Comparison of ENCODE assay signal across 8 mouse cellular contexts in genomic region chr2:51542272-51542671, GRCm38 (mm10).
A peak's percentile ranks its signal among the peaks of the same experiment; 100 is the strongest.
DNase-seq lines count a peak whose midpoint lies in the region; ATAC-seq and TF ChIP-seq lines count a peak whose summit lies in the region.

No protein-coding gene starts in this region.

- no peak overlapping the region for H3K9ac ChIP-seq in forebrain, postnatal 0 days
- H3K9ac ChIP-seq in forebrain, embryonic 16.5 days (replicated peaks; ENCODE audit: low read depth, low read length) = no peak overlapping the region
- H3K9ac ChIP-seq in limb, embryonic 11.5 days (ENCODE audit: low read length) = no peak overlapping the region
- H3K9ac ChIP-seq in ES-E14 (ENCODE audit: insufficient read depth, low read depth, low read length, poor library complexity, severe bottlenecking) = no peak overlapping the region
- H3K9ac ChIP-seq in midbrain, embryonic 15.5 days = no peak overlapping the region

- H3K9me3 ChIP-seq in forebrain, postnatal 0 days (ENCODE audit: low read length) = no peaks in the 10 kb centered on the region
- H3K9me3 ChIP-seq in forebrain, embryonic 16.5 days (ENCODE audit: control insufficient read depth, low read length) = no peaks in the 10 kb centered on the region
- no peaks in the 10 kb centered on the region for H3K9me3 ChIP-seq in limb, embryonic 11.5 days (ENCODE audit: control insufficient read depth, low read length)
- no peaks in the 10 kb centered on the region for H3K9me3 ChIP-seq in limb, embryonic 10.5 days (replicated peaks)
- H3K9me3 ChIP-seq in ES-E14 (ENCODE audit: control insufficient read depth, insufficient read depth, low read depth, low read length) = no peaks in the 10 kb centered on the region
- H3K9me3 ChIP-seq in midbrain, embryonic 15.5 days = no peaks in the 10 kb centered on the region

- no peak for DNase-seq in forebrain, postnatal 0 days
- DNase-seq in limb, embryonic 11.5 days (ENCODE audit: low spot score) = peak; percentile 30
- DNase-seq in limb, embryonic 10.5 days (ENCODE audit: low spot score) = no peak
- peak; percentile 17 for DNase-seq in ES-E14 (ENCODE audit: low read depth, low spot score)
- DNase-seq in kidney, postnatal 25 days = peak; percentile 38 to 40
- DNase-seq in urinary bladder, postnatal 4 days (ENCODE audit: low spot score in 2 of 2) = no peak

- no peaks in the 10 kb centered on the region for H3K36me3 ChIP-seq in forebrain, postnatal 0 days (ENCODE audit: insufficient read depth)
- H3K36me3 ChIP-seq in forebrain, embryonic 16.5 days (ENCODE audit: control insufficient read depth, insufficient read depth) = no peaks in the 10 kb centered on the region
- H3K36me3 ChIP-seq in limb, embryonic 11.5 days (ENCODE audit: control insufficient read depth, insufficient read depth, low read length) = no peaks in the 10 kb centered on the region
- no peaks in the 10 kb centered on the region for H3K36me3 ChIP-seq in limb, embryonic 10.5 days
- no peaks in the 10 kb centered on the region for H3K36me3 ChIP-seq in ES-E14 (ENCODE audit: control insufficient read depth, insufficient read depth, low read length, poor library complexity, severe bottlenecking)
- no peaks in the 10 kb centered on the region for H3K36me3 ChIP-seq in midbrain, embryonic 15.5 days (replicated peaks)

- TF ChIP-seq CTCF in forebrain, postnatal 0 days (IDR thresholded peaks at IDR 0.05; ENCODE audit: low read depth) = peak; percentile 38

- no peak overlapping the region for H3K4me3 ChIP-seq in forebrain, postnatal 0 days (ENCODE audit: low read depth, low read length)
- no peak overlapping the region for H3K4me3 ChIP-seq in forebrain, embryonic 16.5 days (replicated peaks; ENCODE audit: low read length)
- no peak overlapping the region for H3K4me3 ChIP-seq in limb, embryonic 11.5 days (ENCODE audit: low read depth, low read length)
- H3K4me3 ChIP-seq in limb, embryonic 10.5 days = no peak overlapping the region
- H3K4me3 ChIP-seq in ES-E14 (ENCODE audit: insufficient read depth in 1 of 2, low read depth in 1 of 2, low read length in 2 of 2, poor library complexity in 1 of 2, severe bottlenecking in 1 of 2) = no peak overlapping the region
- H3K4me3 ChIP-seq in midbrain, embryonic 15.5 days = no peak overlapping the region

- in situ Hi-C loops in ES-E14 (cut with MboI; ENCODE audit: low sequenced_read_pairs in 2 of 2, unreplicated experiment in 2 of 2) = loop anchor here in 1 of 2 experiments (5.0 kb wide), 1 partner anchor 370 kb away; no protein-coding TSS in a partner anchor

- H3K27me3 ChIP-seq in forebrain, postnatal 0 days (ENCODE audit: insufficient read depth, low read length) = no peaks in the 10 kb centered on the region
- H3K27me3 ChIP-seq in forebrain, embryonic 16.5 days (replicated peaks; ENCODE audit: control insufficient read depth, insufficient read depth, low read length) = no peaks in the 10 kb centered on the region
- no peaks in the 10 kb centered on the region for H3K27me3 ChIP-seq in limb, embryonic 11.5 days (ENCODE audit: control insufficient read depth, insufficient read depth, low read length)
- H3K27me3 ChIP-seq in limb, embryonic 10.5 days (ENCODE audit: low read depth, poor library complexity, severe bottlenecking) = no peaks in the 10 kb centered on the region
- H3K27me3 ChIP-seq in midbrain, embryonic 15.5 days (replicated peaks) = no peaks in the 10 kb centered on the region

- no peak overlapping the region for H3K27ac ChIP-seq in forebrain, postnatal 0 days (ENCODE audit: low read depth, low read length)
- no peak overlapping the region for H3K27ac ChIP-seq in forebrain, embryonic 16.5 days (ENCODE audit: low read length)
- H3K27ac ChIP-seq in limb, embryonic 11.5 days (replicated peaks; ENCODE audit: low read depth, low read length) = no peak overlapping the region
- H3K27ac ChIP-seq in limb, embryonic 10.5 days = no peak overlapping the region
- no peak overlapping the region for H3K27ac ChIP-seq in ES-E14 (ENCODE audit: insufficient read depth, low read depth, low read length, poor library complexity, severe bottlenecking)
- H3K27ac ChIP-seq in midbrain, embryonic 15.5 days = no peak overlapping the region

- no peak overlapping the region for H3K4me2 ChIP-seq in forebrain, postnatal 0 days (ENCODE audit: low read depth)
- no peak overlapping the region for H3K4me2 ChIP-seq in forebrain, embryonic 16.5 days (ENCODE audit: low read length)
- H3K4me2 ChIP-seq in limb, embryonic 11.5 days (ENCODE audit: low read depth, severe bottlenecking) = no peak overlapping the region
- no peak overlapping the region for H3K4me2 ChIP-seq in midbrain, embryonic 15.5 days

- no peak for ATAC-seq in forebrain, postnatal 0 days
- no peak for ATAC-seq in forebrain, embryonic 16.5 days
- ATAC-seq in limb, embryonic 11.5 days (ENCODE audit: insufficient number of reproducible peaks, low FRiP score, low TSS enrichment, low read depth) = no peak
- ATAC-seq in midbrain, embryonic 15.5 days (replicated peaks) = no peak

- WGBS in forebrain, postnatal 0 days = 88% methylated on average over 4 of the region's 4 CpGs
- WGBS in forebrain, embryonic 16.5 days = 78% methylated on average over 4 of the region's 4 CpGs
- 86% methylated on average over 4 of the region's 4 CpGs for WGBS in limb, embryonic 11.5 days
- WGBS in limb, embryonic 10.5 days = 81% methylated on average over 4 of the region's 4 CpGs
- 81% methylated on average over 4 of the region's 4 CpGs for WGBS in midbrain, embryonic 15.5 days

- H3K4me1 ChIP-seq in forebrain, postnatal 0 days (ENCODE audit: insufficient read depth) = no peaks in the 10 kb centered on the region
- H3K4me1 ChIP-seq in forebrain, embryonic 16.5 days (replicated peaks; ENCODE audit: control insufficient read depth, insufficient read depth, low read length) = no peaks in the 10 kb centered on the region
- no peaks in the 10 kb centered on the region for H3K4me1 ChIP-seq in limb, embryonic 11.5 days (ENCODE audit: control insufficient read depth, insufficient read depth, low read length)
- H3K4me1 ChIP-seq in limb, embryonic 10.5 days = no peaks in the 10 kb centered on the region
- peaks cover 0 to 2% of the 10 kb centered on the region in 2 experiments; a peak in 1 of 4 replicates for H3K4me1 ChIP-seq in ES-E14 (ENCODE audit: control insufficient read depth in 2 of 2, insufficient read depth in 2 of 2, low read length in 2 of 2, poor library complexity in 1 of 2)
- no peaks in the 10 kb centered on the region for H3K4me1 ChIP-seq in midbrain, embryonic 15.5 days

TF ChIP-seq in ES-E14, 5 proteins besides CTCF, POLR2A, EP300 and RAD21:
- TF ChIP-seq ZC3H11A (IDR thresholded peaks at IDR 0.05; ENCODE audit: borderline replicate concordance, low read depth, low read length) (peak; percentile 39; the same call in 1 of the 2 replicates), MAFK (IDR thresholded peaks at IDR 0.05; ENCODE audit: insufficient read depth, low read depth, low read length) (no peak)

Comparison
In these comparisons a context has a peak if more than half of its experiments do, and no peak if none do; other contexts are left out.
1. DNase-seq: peak in limb, embryonic 11.5 days (single experiment), ES-E14 (single experiment) and kidney, postnatal 25 days (2 of 2); none in forebrain, postnatal 0 days (single experiment), limb, embryonic 10.5 days (single experiment) and urinary bladder, postnatal 4 days (0 of 2).